Mouse (Mus musculus): Measurements from ENCODE around the gene Mknk2. TPM values are rescaled to one million over a fixed set of nuclear protein-coding genes. Genes with fewer than 3 reads are reported as not detected.

Mknk2 gene
- total RNA-seq, 2 experiments from 2014 or later: 39.9 to 42.0 TPM

DNA sequence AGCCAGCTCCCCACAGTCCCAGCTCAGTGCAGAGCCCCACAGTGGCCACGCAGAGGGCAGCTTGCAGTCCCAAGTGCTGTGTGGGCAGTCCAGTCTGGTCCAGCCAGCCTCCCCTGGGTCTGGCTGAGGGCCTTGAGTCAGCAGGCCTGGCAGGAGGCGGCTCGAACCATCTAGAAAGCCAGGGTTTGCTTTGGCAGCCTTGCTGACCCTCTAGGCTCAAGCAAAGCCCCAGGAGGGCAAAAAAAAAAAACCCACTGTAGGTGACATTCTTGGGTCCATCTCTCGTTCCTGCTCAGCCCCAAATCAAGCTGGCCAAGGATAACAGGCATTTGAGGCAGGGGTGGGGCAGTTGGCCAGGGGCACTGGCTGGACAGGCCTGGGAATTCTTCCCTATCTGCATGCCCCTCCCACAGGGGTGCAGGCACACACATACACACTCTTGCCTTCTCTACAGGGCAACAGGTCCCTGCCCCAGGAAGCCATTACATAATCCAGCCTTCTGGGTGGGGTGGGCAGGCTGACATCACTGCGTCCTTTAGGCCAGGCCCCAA lies 3.7 kb downstream of the Mknk2 start:
- intact Hi-C loops (cut with DNase I): no loop called here
- DNase-seq (ENCODE audit: low spot score in 2 of 2): no peak

DNA sequence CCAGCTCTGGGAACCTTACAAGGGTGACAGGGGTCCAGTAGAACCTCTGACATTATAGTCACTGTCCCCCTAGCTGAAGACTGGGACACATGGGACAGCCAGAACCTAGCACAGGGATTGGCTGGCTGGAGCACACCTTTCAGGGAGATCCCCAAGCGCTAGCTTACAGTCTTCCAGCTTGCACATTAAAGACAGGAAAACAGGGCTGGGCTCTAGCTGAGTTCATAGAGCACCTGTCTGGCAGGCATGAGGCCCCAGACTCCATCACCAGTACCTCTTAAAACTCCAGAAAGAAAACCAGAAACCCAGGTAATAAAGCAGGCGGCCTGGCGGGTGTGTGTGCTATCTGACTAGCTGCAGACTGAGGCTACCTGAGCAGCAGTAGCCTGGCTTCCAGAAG lies 4.2 kb downstream of the Mknk2 start:
- DNase-seq (ENCODE audit: low spot score in 2 of 2): no peak
- intact Hi-C loops (cut with DNase I): no loop called here

DNA sequence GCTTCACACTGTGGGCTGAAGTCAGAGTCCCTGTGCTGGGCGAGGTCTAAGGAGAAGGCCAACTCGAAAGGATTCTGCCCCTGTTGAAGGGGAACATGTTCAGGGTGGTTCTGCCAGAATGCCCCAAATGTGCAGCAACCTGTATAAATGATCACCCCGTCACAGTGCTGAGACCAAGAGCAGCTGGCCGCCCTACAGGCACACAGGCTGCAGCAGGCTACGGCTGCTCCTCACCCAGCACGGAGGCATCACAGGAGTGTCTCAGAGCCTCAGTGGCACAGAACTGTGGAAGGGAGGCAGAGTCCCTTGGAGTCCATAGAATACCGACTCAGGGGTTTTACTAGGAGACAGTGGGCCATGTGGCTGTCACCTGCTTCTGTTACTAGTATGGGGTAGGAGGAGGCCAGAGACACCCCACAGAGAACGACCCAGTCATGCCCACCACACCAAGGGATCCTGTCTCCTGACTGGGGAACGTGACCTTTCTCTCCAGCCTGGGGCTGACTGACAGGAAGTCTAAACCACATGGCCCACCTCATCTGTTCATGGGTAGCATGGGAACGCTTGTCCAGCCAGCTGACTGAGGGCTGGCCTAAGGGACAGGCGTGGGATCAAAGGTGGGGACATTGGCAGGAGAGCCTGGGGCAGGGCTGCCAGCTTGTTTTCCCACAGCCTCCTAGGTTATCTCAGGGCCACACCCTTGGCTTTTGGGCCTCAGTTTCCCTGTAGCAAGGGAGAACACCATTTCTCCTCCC lies 5.8 kb downstream of the Mknk2 start:
- DNase-seq (ENCODE audit: low spot score in 2 of 2): no peak
- intact Hi-C loops (cut with DNase I): no loop called here

DNA sequence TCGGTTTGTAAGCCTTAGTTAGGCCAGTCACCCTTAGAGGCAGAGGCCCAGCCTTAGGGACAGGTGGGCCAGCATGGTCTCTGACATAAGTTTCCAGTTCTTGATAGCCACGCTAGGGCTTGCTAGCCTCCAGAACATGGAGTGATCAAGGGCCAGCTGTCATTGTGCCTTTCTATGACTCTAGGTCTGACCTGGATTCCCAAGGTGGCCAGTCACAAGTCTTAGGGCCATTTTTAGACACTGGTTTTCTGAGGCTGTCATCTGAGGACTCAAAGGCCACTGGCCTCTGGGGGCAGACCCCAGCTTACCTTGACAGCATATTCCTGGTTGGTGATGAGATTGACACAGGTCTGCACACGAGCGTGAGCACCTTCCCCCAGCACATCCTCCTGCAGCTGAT lies 6.7 kb downstream of the Mknk2 start:
- intact Hi-C loops (cut with DNase I): no loop called here
- DNase-seq (ENCODE audit: low spot score in 2 of 2): no peak

DNA sequence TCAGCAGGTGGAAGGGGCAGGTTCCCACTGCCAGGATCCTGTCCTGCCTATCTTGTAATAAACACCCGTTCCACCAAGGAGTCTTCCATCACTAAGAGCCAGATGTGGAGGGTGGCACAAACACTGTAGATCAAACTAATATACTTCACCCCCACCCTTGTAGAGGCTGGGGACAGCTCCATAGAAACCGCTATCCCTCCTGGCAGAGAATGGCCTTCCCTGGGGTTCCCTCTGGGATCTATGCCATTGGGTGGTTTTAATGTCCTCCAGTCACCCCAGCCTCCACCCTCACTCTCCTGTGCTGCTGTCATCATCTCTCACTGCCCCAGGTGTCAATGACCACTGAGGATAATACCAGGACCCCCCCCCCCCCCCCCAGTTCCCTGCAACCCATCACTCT lies 7.4 kb downstream of the Mknk2 start:
- no peak for DNase-seq (ENCODE audit: low spot score in 2 of 2)
- intact Hi-C loops (cut with DNase I): no loop called here

DNA sequence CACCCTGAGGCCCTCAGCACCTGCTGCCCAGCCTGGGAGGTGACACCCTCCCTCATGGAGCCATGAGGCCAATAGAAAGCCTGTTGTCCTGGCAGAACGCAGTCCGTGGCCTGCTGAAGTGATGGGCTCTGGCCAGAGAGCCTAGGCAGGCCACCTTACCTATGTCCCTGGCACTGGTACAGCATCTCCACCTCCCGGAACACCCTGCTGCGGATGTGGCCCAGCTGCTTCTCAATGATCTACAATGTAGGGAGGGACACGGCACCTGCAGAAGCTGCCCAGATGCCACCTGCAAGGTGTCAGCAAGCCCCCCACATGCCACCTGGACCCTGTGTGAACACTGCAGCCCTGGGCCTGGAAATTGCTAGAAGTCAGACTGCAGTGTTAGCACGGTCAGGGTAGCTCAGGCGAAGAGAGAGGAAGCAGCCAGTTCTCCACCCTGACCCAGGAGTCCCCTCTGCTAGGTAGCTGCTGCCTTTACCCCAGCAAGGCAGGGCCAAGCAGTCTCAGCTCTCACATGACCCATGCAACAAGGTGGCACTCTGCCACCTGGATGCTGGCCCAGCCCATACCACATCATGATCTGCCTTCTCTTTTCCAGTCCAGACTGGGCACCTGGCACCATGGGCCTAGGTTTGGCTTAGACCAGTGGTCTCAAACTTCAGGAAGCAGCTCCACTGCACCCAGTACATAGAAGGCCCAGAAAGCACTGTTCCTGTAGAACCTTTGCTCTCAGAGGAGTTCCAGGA lies 8.0 kb downstream of the Mknk2 start:
- intact Hi-C loops (cut with DNase I): no loop called here
- DNase-seq (ENCODE audit: low spot score in 2 of 2): no peak

DNA sequence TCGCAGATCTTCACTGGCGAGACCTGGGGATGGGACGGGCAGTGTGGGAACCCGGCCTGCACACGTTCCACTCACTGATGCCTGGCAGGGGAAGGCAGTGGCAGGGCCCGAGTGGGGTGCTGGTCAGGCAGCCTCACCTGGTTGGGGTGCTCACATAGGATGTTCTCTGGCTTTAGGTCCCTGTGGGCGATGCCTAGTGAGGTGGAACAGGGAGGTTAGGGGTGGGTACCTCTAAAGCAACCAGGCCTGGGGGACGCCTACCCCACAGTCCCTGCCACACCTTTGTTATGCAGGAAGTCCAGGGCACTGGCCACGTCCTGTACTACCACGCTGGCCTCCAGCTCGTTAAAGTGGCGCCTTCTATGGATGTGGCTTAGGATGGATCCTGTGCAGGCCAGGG lies 8.9 kb downstream of the Mknk2 start:
- intact Hi-C loops (cut with DNase I): no loop called here
- no peak for DNase-seq (ENCODE audit: low spot score in 2 of 2)

DNA sequence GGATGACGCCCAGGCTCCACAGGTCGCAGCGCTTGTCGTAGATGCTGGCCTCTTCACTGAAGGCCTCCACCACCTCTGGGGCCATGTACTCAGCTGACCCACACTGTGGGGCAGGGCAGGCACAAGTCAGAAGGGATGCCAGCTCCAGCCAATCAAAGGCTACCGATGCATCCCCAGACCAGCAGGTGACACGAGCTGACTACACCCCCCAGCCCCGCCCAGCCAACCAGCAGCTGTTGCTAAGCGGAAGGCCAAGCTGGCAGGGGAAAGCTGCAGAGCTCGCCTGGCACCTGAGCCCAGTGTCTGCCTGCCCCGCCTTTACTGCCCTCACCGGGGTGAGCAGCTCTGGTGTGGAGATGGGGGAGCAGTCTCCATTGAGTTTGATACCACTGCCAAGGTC lies 9.3 kb downstream of the Mknk2 start:
- intact Hi-C loops (cut with DNase I): no loop called here
- DNase-seq (ENCODE audit: low spot score in 2 of 2): no peak

DNA sequence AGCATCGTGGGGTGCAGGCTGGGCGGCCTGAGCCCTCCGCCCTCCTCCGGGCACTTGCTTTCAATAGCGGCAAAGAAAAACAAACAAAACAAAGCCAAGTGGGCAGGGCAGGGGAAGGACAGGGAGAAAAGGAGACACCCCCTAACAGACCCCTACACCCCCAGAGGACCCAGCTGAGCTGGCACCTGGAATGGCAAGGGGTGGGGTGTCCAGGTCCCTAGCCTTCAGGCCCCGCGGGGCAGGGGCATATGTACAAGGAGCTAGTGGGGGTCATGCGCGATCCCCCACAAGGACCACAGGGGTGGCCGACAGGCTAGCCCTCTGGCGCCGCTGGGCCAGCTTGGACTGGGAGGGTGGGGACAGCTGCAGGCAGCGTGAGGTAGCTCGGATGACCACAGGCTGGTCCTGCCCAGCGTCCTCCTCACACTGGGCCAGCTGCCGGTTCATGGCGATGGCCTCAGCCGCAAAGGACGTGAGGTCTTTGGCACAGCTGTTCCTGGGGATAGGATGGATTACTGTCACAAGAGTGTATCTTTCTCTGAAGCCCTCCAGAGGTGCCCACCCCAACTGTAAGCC lies 11.0 kb downstream of the Mknk2 start:
- intact Hi-C loops (cut with DNase I): no loop called here
- DNase-seq (ENCODE audit: low spot score in 2 of 2): no peak

DNA sequence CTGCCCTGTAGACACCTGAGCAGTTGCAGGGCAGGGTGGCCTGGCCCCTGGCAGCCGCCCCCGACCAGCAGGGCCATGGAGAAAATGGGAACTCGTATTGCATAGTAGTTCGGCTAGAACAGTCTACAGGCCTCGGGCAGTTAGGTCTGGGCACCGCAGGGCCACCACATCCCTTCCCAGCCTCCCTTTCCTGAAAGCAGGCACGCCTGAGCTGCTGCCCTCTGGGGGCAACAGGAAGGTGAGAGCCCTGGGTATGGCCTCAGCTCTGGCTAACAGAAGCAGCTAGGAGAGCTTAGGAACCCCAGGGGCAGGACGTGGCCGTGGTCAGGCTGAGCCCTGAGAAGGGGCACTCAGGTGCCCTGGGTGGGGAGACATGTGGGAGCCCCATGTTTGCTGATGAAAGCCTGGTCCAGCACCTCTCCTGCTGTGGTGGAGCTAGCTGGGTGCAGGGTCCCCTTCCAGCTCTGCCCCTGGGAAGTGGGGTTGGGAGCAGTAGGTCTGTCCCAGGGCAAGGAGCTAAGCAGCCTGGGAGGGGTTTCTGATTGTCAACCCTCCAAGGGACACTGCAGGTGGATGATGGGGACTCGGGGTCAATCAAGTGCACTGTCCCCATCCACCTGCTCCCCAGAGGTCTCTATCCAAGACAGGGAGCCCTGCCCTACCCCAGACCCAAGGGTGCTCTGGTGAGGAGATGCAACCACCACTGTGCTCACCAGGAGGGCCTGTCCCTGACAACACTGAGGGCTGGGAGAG lies 11.8 kb downstream of the Mknk2 start:
- intact Hi-C loops (cut with DNase I): no loop called here
- DNase-seq (ENCODE audit: low spot score in 2 of 2): no peak

DNA sequence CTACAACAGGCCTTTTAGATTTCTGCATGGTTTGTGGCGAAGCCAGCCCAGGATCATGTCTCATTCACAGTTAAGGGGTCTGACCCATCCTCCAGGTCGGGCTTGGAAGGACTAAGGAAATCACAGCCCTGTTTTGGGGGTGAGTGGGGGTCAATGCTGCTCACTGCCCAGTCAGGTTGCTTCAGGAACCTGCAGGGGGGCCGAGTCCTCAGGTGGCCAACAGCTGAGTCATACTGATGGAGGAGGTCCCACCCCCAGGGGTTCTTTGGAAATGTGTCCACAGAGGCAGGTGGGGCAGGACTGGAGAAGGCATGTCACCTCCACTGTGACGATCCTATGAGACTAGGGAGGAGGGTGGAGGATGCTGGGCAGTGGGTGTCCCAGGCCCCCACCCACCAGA lies 12.5 kb downstream of the Mknk2 start:
- intact Hi-C loops (cut with DNase I): no loop called here
- DNase-seq (ENCODE audit: low spot score in 2 of 2): no peak

DNA sequence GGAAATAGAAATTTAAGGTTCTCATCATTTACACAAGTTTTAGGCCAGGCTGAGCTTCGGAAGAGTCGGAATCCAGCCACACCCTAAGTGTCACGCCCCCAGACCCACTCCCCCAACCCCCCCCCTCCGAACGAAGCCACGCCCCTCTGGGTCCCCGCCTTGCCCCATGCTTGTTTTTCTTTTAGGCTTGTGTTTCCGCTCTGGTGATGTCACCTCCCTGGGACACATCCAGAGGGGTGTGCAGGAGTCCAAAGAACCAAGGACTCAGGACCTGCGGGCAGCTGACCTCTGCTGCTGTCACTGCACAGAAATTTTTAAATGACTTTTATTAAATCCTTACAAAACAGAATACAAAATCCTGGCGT lies 12.9 kb downstream of the Mknk2 start:
- no peak for DNase-seq (ENCODE audit: low spot score in 2 of 2)
- intact Hi-C loops (cut with DNase I): no loop called here

DNA sequence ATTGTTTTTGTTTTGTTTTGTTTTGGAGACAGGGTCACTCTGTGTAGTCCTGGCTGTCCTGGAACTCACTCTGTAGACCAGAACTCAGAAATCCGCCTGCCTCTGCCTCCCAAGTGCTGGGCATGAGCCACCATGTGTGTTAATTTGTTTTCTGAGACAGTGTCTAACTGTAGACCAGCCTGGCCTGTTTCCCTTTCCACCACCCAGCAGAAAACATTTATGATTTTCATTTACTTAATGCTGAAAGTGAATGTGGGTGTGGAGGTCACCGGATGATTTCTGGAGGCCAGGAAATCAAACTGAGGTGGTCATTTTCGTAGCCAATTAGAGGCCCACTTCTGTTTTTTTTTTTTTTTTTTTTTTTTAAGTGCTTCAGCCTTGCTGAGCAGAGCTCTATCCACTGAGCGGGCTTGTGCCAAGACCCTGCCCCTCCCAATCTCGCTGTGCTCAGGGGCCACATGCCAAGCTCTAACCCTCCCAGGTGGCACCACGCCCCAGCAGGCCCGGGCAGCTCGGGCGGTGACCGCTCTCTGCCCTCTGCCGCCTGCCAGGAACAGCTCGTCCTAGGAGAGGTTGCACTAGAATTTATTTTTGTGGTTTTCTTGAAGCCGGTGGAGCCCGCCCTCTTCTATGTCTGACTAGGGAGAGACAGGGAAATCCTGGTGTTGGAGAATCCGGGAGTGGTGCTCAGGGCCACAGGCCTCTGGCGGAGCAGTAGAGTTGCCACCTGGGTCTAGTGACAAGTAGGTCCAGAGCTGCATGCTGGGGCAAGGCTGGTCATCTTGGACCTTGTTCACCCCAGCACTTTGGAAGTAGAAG lies 13.5 kb downstream of the Mknk2 start:
- DNase-seq (ENCODE audit: low spot score in 2 of 2): peak; percentile 46 to 54
- intact Hi-C loops (cut with DNase I): no loop called here

DNA sequence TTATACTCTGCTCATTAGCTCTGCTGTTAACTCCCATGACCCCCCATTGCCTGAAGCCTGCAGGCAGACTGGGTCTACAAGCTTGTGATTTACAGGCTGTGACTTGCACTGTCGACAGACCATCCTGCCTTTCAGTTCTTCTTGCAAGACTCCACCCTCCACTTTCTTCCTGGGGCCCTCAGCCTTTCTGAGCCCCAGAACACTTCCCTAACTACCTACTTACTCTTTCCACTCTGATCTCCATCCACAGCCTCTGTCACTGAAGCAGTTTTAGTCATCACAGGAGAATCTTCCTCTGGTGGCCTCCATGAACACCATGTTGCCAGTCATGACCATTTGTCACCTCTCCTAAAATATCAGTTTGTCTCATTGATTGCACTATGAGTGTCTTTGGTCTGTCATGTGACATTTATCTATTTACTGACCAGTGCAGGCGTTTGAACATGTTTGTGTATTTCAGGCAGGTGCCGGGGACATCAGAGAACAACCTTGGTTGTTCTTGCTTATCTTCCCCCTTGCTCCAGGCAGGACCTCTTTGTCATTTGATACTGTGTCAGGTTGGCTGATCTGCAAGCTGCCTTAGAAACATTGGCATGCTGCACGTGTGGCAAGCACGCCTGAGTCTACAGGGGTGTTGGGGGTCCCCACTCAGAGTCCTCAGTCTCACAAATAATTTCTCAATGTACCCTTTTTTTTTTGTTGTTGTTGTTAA lies 14.3 kb downstream of the Mknk2 start:
- intact Hi-C loops (cut with DNase I): no loop called here
- no peak for DNase-seq (ENCODE audit: low spot score in 2 of 2)

DNA sequence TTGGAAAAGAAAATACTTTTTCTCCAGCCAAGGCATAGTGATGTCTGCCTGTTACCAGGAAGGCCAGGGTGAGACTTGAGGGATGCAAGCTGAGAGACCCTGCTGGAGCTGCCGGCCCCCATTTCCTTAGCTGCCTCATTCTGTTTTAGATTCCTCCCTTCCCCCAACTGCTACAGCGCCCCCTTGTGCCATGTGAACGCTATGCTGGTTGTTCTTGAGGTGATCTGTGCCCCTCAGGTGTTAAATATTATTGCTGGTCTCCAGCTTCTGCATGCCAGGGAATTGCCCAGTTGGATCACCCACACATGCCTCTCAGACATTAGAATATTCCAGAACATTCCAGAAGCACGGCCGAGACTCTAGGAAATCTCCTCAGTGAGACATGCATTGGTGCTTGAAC lies 16.8 kb downstream of the Mknk2 start:
- no peak for DNase-seq (ENCODE audit: low spot score in 2 of 2)

DNA sequence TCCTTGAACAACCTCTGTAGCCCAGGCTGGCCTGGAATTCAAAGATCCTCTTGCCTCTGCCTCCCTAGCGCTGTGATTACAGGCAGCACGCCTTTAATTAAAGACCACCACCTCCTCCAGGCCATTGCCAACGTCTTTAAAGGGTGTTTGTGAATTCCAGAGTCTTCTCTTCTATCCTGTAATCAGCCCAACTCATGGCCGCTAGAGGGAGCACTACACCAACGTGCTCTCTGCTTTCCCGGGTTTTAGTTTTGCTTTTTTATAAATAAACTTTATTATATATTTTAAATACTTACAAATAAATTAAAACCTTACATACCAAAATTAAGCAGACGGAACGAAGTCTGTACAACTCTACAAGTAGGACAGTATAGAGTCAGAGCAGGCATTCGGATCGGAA lies 18.7 kb downstream of the Mknk2 start:
- peak in 1 of 2 experiments; percentile 63 for DNase-seq (ENCODE audit: low spot score in 2 of 2)
- intact Hi-C loops (cut with DNase I): loop anchor here (5.0 kb wide), 1 partner anchor 43 kb away; the partner anchor contains the start of genes Izumo4 and Mob3a

More for the DNA sequence above, 16.8 kb downstream of the Mknk2 start:
- intact Hi-C loops (cut with DNase I): no loop called here

DNA sequence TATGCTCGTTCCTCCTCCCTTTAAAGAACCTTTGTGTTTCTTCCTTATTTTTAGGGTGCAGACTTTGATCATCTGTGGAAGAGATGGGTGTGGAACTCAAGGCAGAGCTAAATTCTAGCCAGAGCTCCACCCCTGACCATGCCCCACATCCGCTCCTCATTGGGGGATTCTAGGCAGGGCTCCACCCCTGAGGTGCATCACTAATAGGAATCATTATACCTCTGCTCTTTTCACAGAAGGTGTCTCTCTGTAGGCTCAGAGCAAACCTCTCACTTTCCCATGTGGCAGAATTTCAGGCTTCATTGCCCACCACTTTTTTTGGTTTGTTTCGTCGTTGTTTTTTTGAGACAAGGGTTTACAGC lies 19.1 kb downstream of the Mknk2 start:
- intact Hi-C loops (cut with DNase I): loop anchor here (5.0 kb wide), 1 partner anchor 43 kb away; the partner anchor contains the start of genes Izumo4 and Mob3a
- DNase-seq (ENCODE audit: low spot score in 2 of 2): no peak

DNA sequence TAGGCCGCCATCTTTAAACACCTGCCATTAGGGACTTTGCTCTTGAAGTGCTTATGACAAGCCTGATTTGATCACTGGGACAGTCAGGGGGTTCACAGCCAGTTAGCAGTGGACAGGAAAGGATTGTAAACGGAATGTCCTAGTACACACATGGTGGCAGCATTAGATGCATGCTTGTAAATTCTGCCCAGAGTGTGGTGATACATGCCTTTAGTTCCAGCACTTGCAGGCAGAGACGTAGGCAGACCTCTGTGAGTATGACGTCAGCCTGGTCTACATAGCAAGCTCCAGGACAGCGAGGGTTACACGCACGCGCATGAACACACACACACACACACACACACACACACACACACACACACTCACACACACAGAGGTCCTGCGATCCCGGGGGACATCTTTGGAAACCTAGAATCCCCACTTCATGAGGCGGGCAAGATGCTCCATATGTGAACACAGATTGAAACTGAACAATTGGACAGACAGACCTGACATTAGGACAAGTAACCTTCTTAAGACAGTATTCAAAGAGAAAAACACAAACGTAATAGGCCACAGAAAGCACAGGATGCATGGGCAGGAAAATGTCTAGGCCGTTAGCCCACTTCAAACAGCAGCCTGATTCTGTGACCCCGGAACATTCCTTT lies 19.6 kb downstream of the Mknk2 start:
- intact Hi-C loops (cut with DNase I): loop anchor here (5.0 kb wide), 1 partner anchor 44 kb away; the partner anchor contains the start of genes Izumo4 and Mob3a
- no peak for DNase-seq (ENCODE audit: low spot score in 2 of 2)
